Comparison of ENCODE assay signal across 10 mouse cellular contexts in the genomic region with DNA sequence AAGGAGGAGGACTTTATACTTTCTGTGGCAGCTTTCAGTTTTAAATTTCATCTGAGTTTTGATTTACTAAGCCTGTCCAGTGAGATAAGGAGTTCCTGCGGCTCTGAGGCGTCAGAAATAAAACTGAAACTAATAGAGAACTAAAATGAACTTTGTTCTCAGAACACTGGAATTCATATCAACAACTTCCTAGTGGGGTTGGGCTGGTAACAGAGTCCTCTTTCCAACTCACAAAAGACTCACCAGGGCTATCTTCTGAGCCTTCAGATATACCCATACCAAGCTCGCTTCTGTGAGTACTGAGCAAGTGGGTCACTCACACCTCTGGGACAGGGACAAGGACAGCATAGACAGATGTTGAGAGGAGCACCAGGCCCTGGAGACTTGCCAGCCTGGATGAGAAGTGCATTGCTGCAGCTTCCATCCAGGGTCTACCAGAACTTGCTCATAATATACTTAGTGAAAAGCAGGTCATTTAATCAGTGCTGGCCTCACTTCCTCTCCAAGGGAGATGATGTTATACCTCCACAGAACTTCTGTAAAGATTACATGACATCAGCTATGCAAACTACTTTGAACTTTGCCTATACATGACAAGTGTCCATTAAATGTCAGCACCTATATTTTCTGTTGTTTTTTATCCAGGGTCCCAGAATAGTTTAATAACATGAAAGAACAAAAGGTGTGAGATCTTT. TPM values are rescaled to one million over a fixed set of nuclear protein-coding genes. Genes with fewer than 3 reads are reported as not detected.
A peak's percentile ranks its signal among the peaks of the same experiment; 100 is the strongest.
DNase-seq lines count a peak whose midpoint lies in the region; ATAC-seq lines count a peak whose summit lies in the region.
"Had no signal": no experiment of that assay in that cellular context is flagged by ENCODE, and none has a peak within 500 bp of the region (broad histone marks: within the 10 kb centered on the region; RNA-seq: fewer than 3 reads in every experiment).

No protein-coding gene starts in this region.

- no peaks in the 10 kb centered on the region for H3K36me3 ChIP-seq in intestine, embryonic 16.5 days (ENCODE audit: control insufficient read depth, insufficient read depth, low read length)
- no peaks in the 10 kb centered on the region for H3K36me3 ChIP-seq in stomach, embryonic 15.5 days
- H3K36me3 ChIP-seq in hindbrain, embryonic 14.5 days (replicated peaks; ENCODE audit: control insufficient read depth, insufficient read depth): no peaks in the 10 kb centered on the region

- H3K4me1 ChIP-seq in intestine, embryonic 16.5 days (ENCODE audit: control insufficient read depth, insufficient read depth, low read length): no peaks in the 10 kb centered on the region; the same call in 1 of the 2 replicates
- no peaks in the 10 kb centered on the region for H3K4me1 ChIP-seq in stomach, embryonic 15.5 days
- no peaks in the 10 kb centered on the region for H3K4me1 ChIP-seq in hindbrain, embryonic 14.5 days (replicated peaks; ENCODE audit: control insufficient read depth, insufficient read depth, low read length)

- H3K4me3 ChIP-seq in intestine, embryonic 16.5 days (ENCODE audit: low read length): no peak overlapping the region
- H3K4me3 ChIP-seq in stomach, embryonic 15.5 days (replicated peaks): no peak overlapping the region
- no peak overlapping the region for H3K4me3 ChIP-seq in hindbrain, embryonic 14.5 days (replicated peaks; ENCODE audit: low read length)
- H3K4me3 ChIP-seq: erythroblast, embryonic 14.5 days had no signal

- H3K9me3 ChIP-seq in intestine, embryonic 16.5 days (ENCODE audit: control insufficient read depth, low read length): no peaks in the 10 kb centered on the region
- H3K9me3 ChIP-seq in stomach, embryonic 15.5 days: no peaks in the 10 kb centered on the region
- no peaks in the 10 kb centered on the region for H3K9me3 ChIP-seq in hindbrain, embryonic 14.5 days (ENCODE audit: control insufficient read depth, low read length)

- peak; percentile 36 for DNase-seq in lung, postnatal 10 days
- DNase-seq in lung, postnatal 14 days: no peak
- DNase-seq in adrenal gland, postnatal 36 days: peak; percentile 67 to 76
- no peak for DNase-seq in hindbrain, embryonic 14.5 days (ENCODE audit: low spot score)
- no peak for DNase-seq in c-Kit-positive CD71-positive TER-119-positive erythroid progenitor cells, embryonic 14.5 days (ENCODE audit: low spot score)
- DNase-seq in yolk sac, embryonic 10.5 days (ENCODE audit: low spot score): no peak

- H3K27ac ChIP-seq in intestine, embryonic 16.5 days (ENCODE audit: low read length): peak overlapping the region; percentile 89
- H3K27ac ChIP-seq in stomach, embryonic 15.5 days: no peak overlapping the region
- H3K27ac ChIP-seq in hindbrain, embryonic 14.5 days: no peak overlapping the region
- H3K27ac ChIP-seq: liver, embryonic 14.5 days had no signal

- 38% methylated on average over 3 of the region's 3 CpGs for WGBS in intestine, embryonic 16.5 days
- 48% methylated on average over 3 of the region's 3 CpGs for WGBS in stomach, embryonic 15.5 days
- 87% methylated on average over 3 of the region's 3 CpGs for WGBS in hindbrain, embryonic 14.5 days

- H3K9ac ChIP-seq in intestine, embryonic 16.5 days (ENCODE audit: low read depth, low read length): peak overlapping the region; percentile 13; the same call in 1 of the 2 replicates
- H3K9ac ChIP-seq in stomach, embryonic 15.5 days: no peak overlapping the region
- no peak overlapping the region for H3K9ac ChIP-seq in hindbrain, embryonic 14.5 days
- H3K9ac ChIP-seq: liver, embryonic 14.5 days had no signal

- peak; percentile 95 for ATAC-seq in intestine, embryonic 16.5 days
- ATAC-seq in stomach, embryonic 15.5 days (ENCODE audit: insufficient read depth, low FRiP score, low read depth): peak; percentile 39
- no peak for ATAC-seq in hindbrain, embryonic 14.5 days (ENCODE audit: low FRiP score)

- peak overlapping the region; percentile 42 for H3K4me2 ChIP-seq in intestine, embryonic 16.5 days (ENCODE audit: low read depth, low read length)
- H3K4me2 ChIP-seq in stomach, embryonic 15.5 days: no peak overlapping the region
- H3K4me2 ChIP-seq in hindbrain, embryonic 14.5 days (replicated peaks): no peak overlapping the region

- H3K27me3 ChIP-seq in intestine, embryonic 16.5 days (replicated peaks; ENCODE audit: control insufficient read depth, insufficient read depth, low read length): no peaks in the 10 kb centered on the region
- H3K27me3 ChIP-seq in stomach, embryonic 15.5 days (replicated peaks): no peaks in the 10 kb centered on the region
- no peaks in the 10 kb centered on the region for H3K27me3 ChIP-seq in hindbrain, embryonic 14.5 days (ENCODE audit: control insufficient read depth, insufficient read depth, low read length)

RNA-seq across cellular contexts. Expression of a gene that starts 7.6 kb away (rescaled TPM):
- 100 to 1,000 TPM; 334 to 458 TPM for total RNA-seq in adrenal gland, postnatal 36 days (2021)
- 3.3 and 4.1 TPM in 2 replicates for polyA plus RNA-seq in intestine, embryonic 16.5 days (2015; fragmentation: Nextera tagmentation; extraction: Ambion mirVana)
- polyA plus RNA-seq in stomach, embryonic 15.5 days (2015; fragmentation: Nextera tagmentation; extraction: Ambion mirVana): 3.9 and 5.5 TPM in 2 replicates
- polyA plus RNA-seq in hindbrain, embryonic 14.5 days (2014; fragmentation: Nextera tagmentation; extraction: Ambion mirVana): 0.16 and 0.24 TPM in 2 replicates

Comparison
In these comparisons a context has a peak if more than half of its experiments do, and no peak if none do; other contexts are left out.
1. DNase-seq: peak in lung, postnatal 10 days (single experiment) and adrenal gland, postnatal 36 days (2 of 2); none in lung, postnatal 14 days (single experiment), hindbrain, embryonic 14.5 days (single experiment), c-Kit-positive CD71-positive TER-119-positive erythroid progenitor cells, embryonic 14.5 days (single experiment) and yolk sac, embryonic 10.5 days (single experiment).